Mouse (Mus musculus): ENCODE results near the gene Fam168a. TPM values are rescaled to one million over a fixed set of nuclear protein-coding genes. Genes with fewer than 3 reads are reported as not detected.
A peak's percentile ranks its signal among the peaks of the same experiment; 100 is the strongest.

The Fam168a gene
- total RNA-seq (2017): 19.8 to 44.1 TPM (median 20.5 TPM) in 3 replicates

- ATAC-seq (replicated peaks; ENCODE audit: insufficient number of reproducible peaks, low FRiP score, low TSS enrichment, poor library complexity, severe bottlenecking): peak; percentile 94
Observed at GRCm38 (mm10) chr7:100706143-100706841, at the start of gene Fam168a. TSS of gene Fam168a (plus strand) at chr7:100706635.

DNA sequence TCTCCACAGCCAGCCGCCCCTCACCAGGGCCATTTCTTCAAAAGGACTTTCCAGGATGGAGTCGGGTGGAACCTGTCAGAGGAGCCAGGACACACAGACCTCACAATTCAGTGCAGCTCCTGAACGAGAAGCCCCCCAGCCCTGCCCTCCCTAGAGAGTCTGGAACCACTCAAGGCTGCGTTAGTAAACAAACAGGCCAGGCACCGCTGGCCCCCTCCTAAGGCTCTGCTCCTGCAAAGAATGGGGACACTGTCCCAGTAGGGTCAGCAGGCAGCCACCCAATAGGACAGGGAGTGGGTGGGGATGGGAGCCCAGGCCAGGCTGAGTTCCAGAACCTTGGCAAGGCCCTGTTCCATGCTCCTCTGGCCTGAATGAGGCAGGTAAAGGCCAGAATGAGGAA lies 49.7 kb upstream of the Fam168a start:
- ATAC-seq (replicated peaks; ENCODE audit: insufficient number of reproducible peaks, low FRiP score, low TSS enrichment, poor library complexity, severe bottlenecking): no peak

- ATAC-seq (replicated peaks; ENCODE audit: insufficient number of reproducible peaks, low FRiP score, low TSS enrichment, poor library complexity, severe bottlenecking): no peak
Observed at GRCm38 (mm10) chr7:100658093-100658578, 48.3 kb upstream of the Fam168a start.

GRCm38 (mm10) chr7:100661264-100661663 lies 45.2 kb upstream of the Fam168a start:
- ATAC-seq (replicated peaks; ENCODE audit: insufficient number of reproducible peaks, low FRiP score, low TSS enrichment, poor library complexity, severe bottlenecking): no peak

DNA sequence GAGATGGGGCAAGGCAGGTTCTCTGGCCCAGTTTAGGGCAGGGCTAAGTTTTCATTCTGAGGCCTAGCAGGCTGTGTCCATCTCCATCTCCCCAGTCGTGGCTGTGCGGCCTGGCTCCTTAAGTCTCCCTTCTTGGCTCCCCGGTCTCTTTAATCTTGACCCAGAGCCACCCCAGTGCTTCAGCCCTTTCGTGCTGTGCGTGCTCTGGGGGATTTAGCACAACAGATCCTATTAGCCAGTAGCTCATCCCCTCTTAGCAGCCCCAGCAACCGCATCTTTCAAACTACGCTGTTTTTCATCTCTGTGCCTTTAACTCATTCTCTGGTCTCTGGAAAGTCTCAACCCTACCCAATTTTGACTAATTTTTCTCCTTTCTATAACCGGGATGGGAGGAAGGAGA lies 44.2 kb upstream of the Fam168a start, which contains the start of gene Plekhb1:
Gene Plekhb1 (minus strand): TSS at position 184 of the 400 bp plus-strand sequence.
- no peak for ATAC-seq (replicated peaks; ENCODE audit: insufficient number of reproducible peaks, low FRiP score, low TSS enrichment, poor library complexity, severe bottlenecking)

- peak; percentile 96 for ATAC-seq (replicated peaks; ENCODE audit: insufficient number of reproducible peaks, low FRiP score, low TSS enrichment, poor library complexity, severe bottlenecking)
Observed at GRCm38 (mm10) chr7:100663190-100663589, 43.2 kb upstream of the Fam168a start.

DNA sequence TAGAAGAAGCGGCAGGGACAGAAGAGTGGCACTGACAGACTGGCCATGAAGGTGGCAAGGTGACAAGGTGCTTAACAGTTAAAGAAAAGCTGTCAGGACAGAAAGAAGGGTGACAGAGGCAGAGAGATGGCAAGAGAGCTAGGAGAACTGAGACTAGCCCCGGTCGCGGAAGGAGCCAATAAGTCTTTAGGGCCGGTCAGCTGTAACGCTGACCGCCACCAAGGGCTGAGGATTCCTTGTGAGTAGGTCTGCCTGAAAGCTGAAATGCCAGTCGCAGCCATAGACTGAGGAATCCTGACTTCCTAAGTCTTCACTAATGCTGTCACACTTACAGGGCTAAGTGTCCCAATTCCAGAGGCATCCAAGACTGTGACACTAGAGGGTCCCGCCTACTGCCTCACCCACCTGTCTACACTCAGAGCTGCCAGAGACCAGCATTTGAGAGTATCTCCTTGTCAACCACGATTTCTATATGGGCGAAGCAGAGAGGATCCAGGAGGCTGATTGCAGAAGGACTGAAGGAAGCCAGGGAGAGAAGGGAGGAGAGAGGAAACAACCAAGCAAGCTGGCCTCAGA lies 42.6 kb upstream of the Fam168a start:
- ATAC-seq (replicated peaks; ENCODE audit: insufficient number of reproducible peaks, low FRiP score, low TSS enrichment, poor library complexity, severe bottlenecking): no peak

- ATAC-seq (replicated peaks; ENCODE audit: insufficient number of reproducible peaks, low FRiP score, low TSS enrichment, poor library complexity, severe bottlenecking): no peak
Observed at GRCm38 (mm10) chr7:100670646-100671045, 35.8 kb upstream of the Fam168a start.

GRCm38 (mm10) chr7:100673452-100673851 lies 33.0 kb upstream of the Fam168a start:
- ATAC-seq (replicated peaks; ENCODE audit: insufficient number of reproducible peaks, low FRiP score, low TSS enrichment, poor library complexity, severe bottlenecking): no peak

DNA sequence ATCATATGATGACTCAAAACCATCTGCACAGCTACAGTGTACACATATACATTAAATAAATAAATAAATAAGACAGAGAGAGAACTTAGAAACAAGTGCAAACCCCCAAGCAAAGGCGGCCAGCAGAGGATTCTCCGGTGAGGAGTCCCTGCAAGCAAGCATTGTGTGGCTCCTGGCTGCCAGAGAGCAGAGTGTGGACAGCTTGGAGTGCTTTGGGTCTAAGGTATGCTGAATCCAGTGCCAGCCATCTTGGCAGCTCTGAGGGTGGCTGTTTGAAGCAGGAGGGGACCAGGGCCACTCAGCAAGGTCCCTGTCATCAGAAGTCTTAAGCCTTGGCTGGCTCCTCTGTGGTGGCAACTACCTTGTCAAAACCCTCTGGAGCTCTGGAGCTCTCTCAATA lies 31.5 kb upstream of the Fam168a start:
- ATAC-seq (replicated peaks; ENCODE audit: insufficient number of reproducible peaks, low FRiP score, low TSS enrichment, poor library complexity, severe bottlenecking): no peak

DNA sequence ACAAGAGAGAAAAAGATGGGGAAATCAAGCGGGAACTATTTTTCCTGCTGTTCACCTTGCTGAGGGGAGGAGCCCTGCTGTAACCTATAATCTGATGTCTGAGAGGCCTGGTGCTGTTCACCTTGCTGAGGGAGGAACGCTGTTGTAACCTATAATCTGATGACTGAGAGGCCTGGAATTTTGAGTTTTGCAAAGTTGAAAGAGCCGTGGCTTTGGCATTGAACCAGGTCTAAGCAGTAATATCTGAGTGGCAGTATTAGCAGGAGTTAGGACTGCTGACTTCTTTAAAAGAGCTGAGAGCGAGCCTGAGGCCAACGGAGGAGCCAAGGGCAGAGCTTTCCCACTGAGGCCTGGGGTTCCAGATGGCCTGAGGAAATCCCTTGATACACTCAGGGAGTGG lies 28.4 kb upstream of the Fam168a start:
- ATAC-seq (replicated peaks; ENCODE audit: insufficient number of reproducible peaks, low FRiP score, low TSS enrichment, poor library complexity, severe bottlenecking): no peak

DNA sequence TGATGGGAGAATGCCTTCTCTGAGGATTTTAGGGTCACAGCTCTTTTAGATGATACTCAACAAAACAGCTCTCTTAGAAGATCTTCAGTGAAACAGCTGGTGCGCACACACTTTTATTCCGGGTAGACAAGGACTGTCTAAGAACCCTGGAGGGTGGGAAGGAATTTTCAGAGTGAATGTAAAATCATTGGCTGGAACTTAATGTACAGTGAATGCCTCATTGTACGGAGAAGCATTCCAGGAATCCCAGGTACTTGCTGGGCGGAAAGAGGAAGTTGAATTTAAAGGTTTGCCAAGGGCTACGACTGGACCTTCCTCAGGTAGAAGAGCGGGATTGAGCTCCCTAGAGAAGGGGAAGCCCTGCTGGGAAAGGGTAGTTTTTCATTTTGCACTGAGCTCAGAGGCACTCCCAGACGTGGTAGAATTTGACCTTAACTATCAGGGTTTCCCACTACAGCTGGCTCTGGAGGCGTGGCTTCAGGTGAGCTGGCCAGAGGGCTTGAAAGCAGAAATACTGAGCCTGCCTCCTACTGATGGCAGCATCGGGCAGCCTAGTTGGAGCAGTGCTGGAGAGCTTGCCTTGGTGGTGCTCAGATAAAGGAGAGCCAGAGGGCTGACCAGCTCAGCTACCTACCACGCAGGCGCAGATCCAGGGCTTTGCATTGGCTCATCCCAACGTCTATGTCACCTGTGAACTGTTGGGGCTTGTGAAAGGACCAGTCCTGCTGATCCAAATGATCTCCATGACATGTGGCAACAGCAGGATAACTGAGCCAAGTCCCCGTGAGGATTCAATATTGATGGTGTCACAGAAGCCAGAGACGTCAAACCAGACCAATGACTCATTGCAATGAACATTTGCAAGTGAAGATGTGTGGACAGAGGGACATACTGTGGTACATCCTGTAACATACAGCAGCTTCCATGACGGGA lies 27.2 kb upstream of the Fam168a start:
- ATAC-seq (replicated peaks; ENCODE audit: insufficient number of reproducible peaks, low FRiP score, low TSS enrichment, poor library complexity, severe bottlenecking): no peak

GRCm38 (mm10) chr7:100681132-100681531 lies 25.3 kb upstream of the Fam168a start:
- ATAC-seq (replicated peaks; ENCODE audit: insufficient number of reproducible peaks, low FRiP score, low TSS enrichment, poor library complexity, severe bottlenecking): no peak

DNA sequence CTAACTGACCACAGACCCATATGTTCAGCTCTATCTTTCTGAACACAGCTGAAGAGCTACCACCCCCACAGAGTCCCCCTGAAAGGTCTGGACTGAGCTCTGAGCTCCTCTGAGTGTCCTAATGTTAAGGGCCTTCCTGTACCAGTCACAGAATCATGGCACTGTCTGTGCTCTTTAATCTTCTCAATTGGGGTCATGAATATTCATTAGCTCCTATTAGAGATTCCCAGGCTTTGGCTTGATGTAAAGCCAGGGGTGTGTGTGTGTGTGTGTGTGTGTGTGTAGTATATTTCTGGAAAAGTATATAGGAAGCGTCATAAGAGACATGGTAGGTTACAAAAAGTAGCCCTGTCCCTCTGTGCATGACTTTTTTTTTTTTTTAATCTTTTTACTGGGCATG lies 23.2 kb upstream of the Fam168a start:
- no peak for ATAC-seq (replicated peaks; ENCODE audit: insufficient number of reproducible peaks, low FRiP score, low TSS enrichment, poor library complexity, severe bottlenecking)

DNA sequence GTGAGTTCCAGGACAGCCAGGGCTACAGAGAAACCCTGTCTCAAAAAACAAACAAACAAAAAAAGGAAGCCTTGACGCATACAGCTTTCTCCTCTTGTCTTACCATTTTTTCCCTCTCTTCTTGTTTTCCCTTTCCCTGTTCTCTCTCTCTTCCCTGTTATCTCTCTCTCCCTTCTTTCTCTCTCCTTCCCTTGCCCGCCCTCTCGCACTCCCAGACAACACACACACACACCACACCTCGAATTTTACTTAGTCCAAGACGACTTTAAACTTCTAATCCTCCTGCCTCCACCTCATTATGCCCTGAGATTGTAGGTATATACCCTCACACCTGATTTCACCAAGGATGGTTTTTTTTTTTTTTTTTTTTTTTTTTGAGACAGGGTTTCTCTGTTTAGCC lies 22.4 kb upstream of the Fam168a start:
- no peak for ATAC-seq (replicated peaks; ENCODE audit: insufficient number of reproducible peaks, low FRiP score, low TSS enrichment, poor library complexity, severe bottlenecking)

- peak; percentile 71 for ATAC-seq (replicated peaks; ENCODE audit: insufficient number of reproducible peaks, low FRiP score, low TSS enrichment, poor library complexity, severe bottlenecking)
Observed at GRCm38 (mm10) chr7:100684538-100684937, 21.9 kb upstream of the Fam168a start.

- peak; percentile 92 for ATAC-seq (replicated peaks; ENCODE audit: insufficient number of reproducible peaks, low FRiP score, low TSS enrichment, poor library complexity, severe bottlenecking)
Observed at GRCm38 (mm10) chr7:100685061-100686030, 21.1 kb upstream of the Fam168a start.

DNA sequence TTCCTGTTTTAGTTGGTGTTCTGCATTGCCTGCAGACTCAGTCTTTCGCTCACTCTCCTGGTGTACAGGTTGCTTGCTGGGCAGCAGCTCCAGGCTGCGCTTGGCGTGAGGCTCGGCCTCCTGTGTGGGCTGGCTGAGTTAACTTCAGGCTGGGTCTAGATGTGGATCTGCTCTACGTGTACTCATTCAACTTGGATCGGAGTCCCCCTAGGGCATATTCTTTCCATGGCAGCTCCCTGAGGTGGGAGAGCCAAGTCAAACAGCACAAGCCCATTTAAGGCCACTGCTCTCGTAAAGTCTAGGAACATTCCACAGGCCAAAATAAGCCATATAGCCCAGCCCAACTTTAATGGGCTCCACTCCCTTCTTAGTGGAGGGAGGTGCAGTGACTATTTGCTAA lies 18.0 kb upstream of the Fam168a start:
- no peak for ATAC-seq (replicated peaks; ENCODE audit: insufficient number of reproducible peaks, low FRiP score, low TSS enrichment, poor library complexity, severe bottlenecking)

Data from monocyte, adult 5-6 weeks (primary cell).